Mouse (Mus musculus): ENCODE measurements around the gene Clec2g.

DNA sequence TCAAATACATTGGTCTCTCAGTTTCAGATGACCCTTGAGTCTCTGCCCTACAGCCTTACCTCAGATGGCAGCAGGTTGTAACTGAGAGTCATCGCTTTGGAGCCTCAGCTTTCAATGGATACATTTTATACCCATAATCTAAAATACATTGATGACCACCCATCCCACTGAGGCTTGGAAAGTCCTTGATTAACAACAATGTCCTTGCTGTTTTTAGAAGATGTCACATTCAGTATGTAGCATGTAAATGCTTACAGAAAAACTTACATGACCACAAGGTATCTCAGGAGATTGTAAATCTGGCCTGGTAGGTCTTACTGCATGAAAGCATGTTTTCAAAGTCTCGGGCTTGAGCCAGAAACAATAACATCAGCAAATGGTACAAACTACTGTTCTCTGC, 96.8 kb downstream of the Clec2g start:
- TF ChIP-seq CTCF (IDR thresholded peaks at IDR 0.05; ENCODE audit: control insufficient read depth, insufficient read depth, insufficient replicate concordance, low read depth, low read length), result no peak
- no peak for TF ChIP-seq POLR2A (IDR thresholded peaks at IDR 0.05; ENCODE audit: control insufficient read depth, low read depth, low read length)

All from testis, adult 2 months (tissue).